Mouse (Mus musculus) adrenal gland (tissue): ENCODE measurements around the gene Mrpl55.
"Not testable (repeated sequence)": the region's sequence is repeated elsewhere in the genome, so short reads cannot be mapped to it uniquely, and the experiment has no call there.

Experiments
- intact Hi-C: fragments of 180-260 bp; cut with DNase I; formaldehyde crosslinking; loops from one replicate; pipeline ENCODE4 v1.15.1; 2025

Gene Mrpl55

GRCm38 (mm10) chr11:59187706-59188105, 14.6 kb upstream of the Mrpl55 start:
- intact Hi-C loops, result no loop called here

- intact Hi-C loops, result loop anchor here (1.0 kb wide), 1 partner anchor 11 kb away; the partner anchor contains the start of gene Mrpl55
These were observed 10.8 kb upstream of the Mrpl55 start for GRCm38 (mm10) chr11:59191231-59192058.

- intact Hi-C loops, result no loop called here
These were observed 10.3 kb upstream of the Mrpl55 start, which contains the start of gene Guk1 for GRCm38 (mm10) chr11:59192059-59192386. TSS of gene Guk1 (minus strand) at chr11:59192212.

- intact Hi-C loops, result no loop called here
These were observed 6.1 kb upstream of the Mrpl55 start for GRCm38 (mm10) chr11:59196230-59196629.

GRCm38 (mm10) chr11:59201216-59202002, 877 bp upstream of the Mrpl55 start:
- intact Hi-C loops, result loop anchor here (1.0 kb wide), 1 partner anchor 10 kb away; no protein-coding TSS in a partner anchor

- intact Hi-C loops, result no loop called here
These were observed 6.0 kb downstream of the Mrpl55 start, which contains the start of gene 2310033P09Rik for GRCm38 (mm10) chr11:59208153-59208831. TSS of gene 2310033P09Rik (plus strand) at chr11:59208321.

- intact Hi-C loops, result no loop called here
These were observed 6.7 kb downstream of the Mrpl55 start for GRCm38 (mm10) chr11:59209003-59209441.

- intact Hi-C loops, result no loop called here
These were observed 7.3 kb downstream of the Mrpl55 start for GRCm38 (mm10) chr11:59209580-59209979.

- intact Hi-C loops, result no loop called here
These were observed 7.7 kb downstream of the Mrpl55 start for GRCm38 (mm10) chr11:59210020-59210419.

- intact Hi-C loops, result not testable (repeated sequence)
These were observed 9.3 kb downstream of the Mrpl55 start for GRCm38 (mm10) chr11:59211561-59211960.

GRCm38 (mm10) chr11:59212320-59212719, 10.0 kb downstream of the Mrpl55 start:
- intact Hi-C loops, result not testable (repeated sequence)

- intact Hi-C loops, result no loop called here
These were observed 10.7 kb downstream of the Mrpl55 start for GRCm38 (mm10) chr11:59212892-59213494.

- intact Hi-C loops, result no loop called here
These were observed 14.7 kb downstream of the Mrpl55 start for GRCm38 (mm10) chr11:59216955-59217354.

- intact Hi-C loops, result no loop called here
These were observed 16.2 kb downstream of the Mrpl55 start for GRCm38 (mm10) chr11:59218389-59218998.

- intact Hi-C loops, result no loop called here
These were observed 16.8 kb downstream of the Mrpl55 start for GRCm38 (mm10) chr11:59219064-59219463.

GRCm38 (mm10) chr11:59221604-59222003, 19.3 kb downstream of the Mrpl55 start:
- intact Hi-C loops, result no loop called here

- intact Hi-C loops, result no loop called here
These were observed 20.0 kb downstream of the Mrpl55 start for GRCm38 (mm10) chr11:59222306-59222705.

- intact Hi-C loops, result no loop called here
These were observed 21.7 kb downstream of the Mrpl55 start for GRCm38 (mm10) chr11:59224025-59224424.

GRCm38 (mm10) chr11:59224470-59224869, 22.2 kb downstream of the Mrpl55 start:
- intact Hi-C loops, result no loop called here

GRCm38 (mm10) chr11:59225167-59225566, 22.9 kb downstream of the Mrpl55 start:
- intact Hi-C loops, result no loop called here

- intact Hi-C loops, result no loop called here
These were observed 24.0 kb downstream of the Mrpl55 start for GRCm38 (mm10) chr11:59226251-59226650.
